Mouse (Mus musculus) cerebellum, adult 18-20 months (tissue): ENCODE measurements at regions not wholly inside any gene's neighbourhood (a gene's known extent, or its start where the extent isn't known, plus 50 kb on each side); places are given as distances from the start of the nearest gene placed in this dataset.

Source experiments
- DNase-seq, 2 experiments: peaks; one replicate each; pipeline ENCODE4 v3.0.0; 2021

DNA sequence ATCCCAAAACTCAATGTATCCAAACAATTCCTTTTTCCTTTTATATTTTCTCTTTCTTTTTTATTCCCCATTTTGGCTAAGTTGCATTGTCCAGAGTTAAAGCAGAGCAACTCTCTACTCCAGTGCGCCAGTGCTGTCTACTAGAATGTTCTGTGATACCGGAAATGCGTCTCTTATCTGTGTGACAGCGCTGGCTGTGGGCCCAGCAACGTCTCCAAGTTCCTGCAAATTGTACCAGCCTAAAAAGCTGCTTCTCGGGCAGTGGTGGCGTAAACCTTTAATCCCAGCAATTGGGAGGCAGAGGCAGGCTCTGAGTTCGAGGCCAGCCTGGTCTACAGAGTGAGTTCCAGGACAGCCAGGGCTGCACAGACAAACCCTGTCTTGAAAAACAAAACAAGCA, 59.4 kb downstream of the Cox18 start:
- no peak for DNase-seq

DNA sequence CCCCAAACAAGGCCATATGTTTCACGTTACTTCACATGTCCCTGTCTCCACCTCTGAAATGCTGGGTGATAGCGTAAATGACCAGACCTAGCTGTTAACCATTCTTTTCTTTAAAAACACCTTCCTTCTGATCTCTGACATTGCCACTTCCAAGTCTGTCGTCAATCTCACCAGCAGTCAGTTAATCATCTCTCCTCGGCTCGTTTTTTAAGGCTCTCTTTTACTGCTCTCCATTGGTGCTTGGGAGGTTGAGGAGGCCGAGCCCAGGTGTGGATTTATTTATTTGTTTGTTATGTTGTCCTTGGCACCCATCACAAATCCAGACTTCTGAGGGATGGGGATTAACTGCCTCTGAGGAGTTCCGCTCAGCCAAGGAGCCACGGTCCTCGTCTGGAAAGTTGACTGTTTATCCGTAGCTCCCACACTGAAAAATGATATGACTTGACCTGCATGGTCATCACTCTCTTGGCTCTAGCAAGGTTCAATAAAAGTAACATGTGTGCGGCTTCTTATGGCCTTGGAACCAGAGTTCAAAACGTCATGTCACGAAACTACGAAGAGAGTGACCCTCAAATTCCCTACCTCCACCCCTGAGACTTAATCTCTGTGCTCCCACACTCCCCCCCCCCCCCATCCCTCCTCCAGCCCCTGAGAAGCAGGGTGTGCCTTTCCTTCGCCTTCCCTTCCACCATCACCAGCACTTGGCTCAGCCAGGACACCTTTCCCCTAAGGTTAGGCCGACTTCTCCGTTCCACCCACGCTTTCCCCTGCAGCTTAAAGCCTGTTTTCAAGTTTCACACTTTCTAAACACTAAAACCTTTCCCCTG, 60.6 kb downstream of the Cox18 start:
- DNase-seq, result no peak

DNA sequence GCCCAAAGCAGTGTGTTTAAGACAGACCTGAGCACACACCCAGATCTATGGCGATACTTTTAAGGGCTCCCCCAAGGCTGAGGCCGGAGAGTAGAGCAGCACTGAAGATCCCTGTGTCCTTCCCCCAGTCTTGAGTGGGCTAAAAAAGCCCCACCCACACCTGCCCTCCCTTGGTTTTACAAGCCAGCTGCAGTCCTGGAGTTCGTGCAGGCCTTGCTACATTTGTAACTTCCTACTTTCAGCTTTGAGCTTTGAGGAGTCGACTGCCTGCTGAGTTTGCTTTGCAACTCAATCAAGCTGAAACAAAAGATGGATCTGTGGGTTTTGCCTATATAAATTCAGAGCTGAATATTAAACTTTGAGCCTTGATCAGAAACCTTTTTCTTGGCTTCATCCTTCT, 63.5 kb downstream of the Cox18 start:
- no peak for DNase-seq

DNA sequence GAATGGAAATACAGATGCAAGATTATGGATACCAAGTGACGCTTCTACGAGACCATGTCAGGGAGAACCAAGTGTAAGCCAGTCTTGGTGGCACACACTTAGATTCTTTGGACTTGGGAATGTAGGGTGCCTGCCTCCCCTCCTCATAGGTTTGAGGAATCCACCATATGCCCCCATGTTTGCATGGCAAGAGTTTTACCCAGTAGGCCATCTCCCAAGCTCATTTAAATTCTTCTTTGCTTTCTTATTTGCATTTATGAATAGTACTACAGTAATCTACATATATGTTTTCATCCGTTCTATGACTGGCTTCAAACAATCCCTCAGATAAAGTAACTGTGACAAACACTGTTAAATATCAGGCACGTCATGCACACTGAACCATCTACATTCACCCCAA, 67.3 kb downstream of the Cox18 start:
- no peak for DNase-seq

DNA sequence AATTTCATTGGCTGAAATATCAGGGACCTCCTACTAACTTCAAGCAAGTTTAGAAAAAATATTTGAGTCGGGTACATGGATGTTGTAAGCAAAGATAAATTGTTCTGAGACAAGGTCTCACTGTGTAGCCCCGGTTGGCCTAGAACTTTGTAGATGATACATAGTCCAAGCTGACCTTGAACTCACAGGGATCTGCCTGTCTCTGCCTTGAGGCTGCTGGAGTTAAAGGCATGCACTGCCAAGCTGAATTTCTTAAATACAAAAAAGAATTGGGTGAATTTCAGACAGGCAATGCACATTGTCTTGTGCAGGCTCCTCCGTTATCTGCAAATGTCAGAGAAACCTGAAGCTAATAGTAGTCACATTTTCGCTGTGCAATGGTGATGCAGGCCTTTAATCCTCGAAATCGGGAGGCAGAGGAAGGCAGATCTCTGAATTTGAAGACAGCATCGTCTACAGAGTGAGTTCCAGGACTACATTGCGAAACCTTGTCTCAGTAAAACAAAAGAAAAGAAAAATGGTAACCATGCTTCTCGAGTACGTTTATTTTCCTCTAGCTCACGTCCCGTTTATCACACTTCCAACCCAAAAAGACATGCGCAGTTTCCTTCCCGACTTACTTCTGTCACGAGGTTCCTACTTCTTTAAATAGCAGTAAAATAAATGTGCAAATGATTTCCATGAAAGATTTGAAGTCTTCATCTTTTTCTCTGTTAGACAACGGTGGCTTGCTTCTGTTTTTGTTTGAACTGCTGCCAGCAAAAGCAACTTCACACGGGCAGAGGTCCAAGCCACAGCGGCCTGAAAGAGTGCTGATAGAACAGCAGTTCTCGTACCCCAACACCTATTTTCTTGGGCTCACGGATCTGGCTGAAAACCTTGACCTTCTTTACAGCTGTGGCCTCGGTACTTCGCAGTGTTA, 73.9 kb downstream of the Cox18 start:
- DNase-seq, result no peak

DNA sequence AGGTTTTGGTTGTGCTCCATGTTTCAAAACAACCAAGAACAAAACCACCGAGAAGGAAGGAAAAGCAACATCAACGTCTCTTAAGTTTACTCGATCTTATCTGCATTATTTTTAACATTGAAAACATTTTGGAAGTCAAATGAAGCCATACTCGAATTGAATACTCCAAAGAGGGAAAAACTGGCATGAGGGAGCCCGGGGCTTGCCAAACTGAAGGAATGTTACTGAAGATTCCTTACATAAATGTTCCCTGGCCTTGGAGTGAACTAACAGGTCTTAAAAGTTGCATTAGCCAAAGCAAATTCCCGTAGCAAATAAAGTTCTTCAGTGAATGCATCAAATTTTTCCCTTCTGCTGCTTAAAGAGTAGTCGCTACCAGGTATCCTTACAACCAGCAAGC, 87.8 kb downstream of the Cox18 start:
- no peak for DNase-seq

DNA sequence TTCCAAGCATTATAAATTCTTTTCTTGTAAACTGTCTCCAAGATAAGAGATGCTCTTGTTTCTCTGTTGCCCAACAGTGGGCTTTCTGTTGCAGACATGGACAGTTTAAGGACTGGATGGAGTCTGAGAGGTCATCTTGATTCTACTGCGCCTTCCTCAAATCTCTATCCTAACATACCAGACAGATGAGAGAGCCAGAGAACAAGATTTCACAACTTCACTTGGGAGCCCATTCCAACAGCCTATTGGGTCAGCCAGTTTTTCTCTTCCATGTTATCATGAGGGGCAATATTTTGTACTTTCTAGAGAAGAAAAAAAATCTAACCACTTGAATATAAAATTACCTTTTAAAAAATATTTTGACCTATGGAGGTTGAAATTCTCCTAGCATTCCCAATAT, 116.8 kb downstream of the Cox18 start:
- no peak for DNase-seq

DNA sequence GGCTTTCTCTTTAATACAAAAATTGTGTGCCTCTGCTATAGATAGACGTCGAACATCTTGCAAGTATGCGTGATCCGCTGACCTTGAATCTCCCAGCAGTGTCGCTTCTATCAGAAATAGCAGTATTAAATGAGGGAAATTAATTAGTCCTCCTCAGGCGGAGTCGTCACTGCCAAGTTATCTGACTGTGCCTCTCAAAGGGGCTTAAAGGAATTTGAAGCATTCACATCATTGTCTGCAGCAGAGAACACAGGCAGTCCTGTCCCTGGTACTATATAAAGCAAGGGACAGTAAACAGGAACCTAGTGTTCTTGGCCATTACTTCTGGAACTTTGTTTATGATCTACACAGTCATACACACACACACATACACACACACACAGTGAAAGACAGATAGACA, 119.1 kb downstream of the Cox18 start:
- peak in 1 of 2 experiments; percentile 1 for DNase-seq

DNA sequence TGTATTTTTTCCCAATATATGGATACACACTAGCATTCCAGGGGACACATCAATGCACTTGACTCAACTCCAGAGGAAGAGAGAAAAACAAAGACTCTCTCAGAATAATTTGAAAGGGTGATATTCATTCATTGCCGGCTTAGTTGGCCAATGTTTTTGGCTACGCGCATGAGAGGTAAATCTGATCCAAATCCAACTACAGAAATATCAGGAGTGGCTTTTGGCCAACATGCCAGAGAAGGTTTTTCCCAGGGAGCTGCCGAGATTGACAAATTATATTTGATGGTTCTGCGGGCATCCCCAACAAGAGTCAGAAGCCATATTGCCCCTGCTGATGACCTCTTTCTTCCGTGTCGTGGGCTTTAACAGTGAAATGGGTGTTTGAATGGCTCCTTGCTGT, 135.3 kb downstream of the Cox18 start:
- no peak for DNase-seq

DNA sequence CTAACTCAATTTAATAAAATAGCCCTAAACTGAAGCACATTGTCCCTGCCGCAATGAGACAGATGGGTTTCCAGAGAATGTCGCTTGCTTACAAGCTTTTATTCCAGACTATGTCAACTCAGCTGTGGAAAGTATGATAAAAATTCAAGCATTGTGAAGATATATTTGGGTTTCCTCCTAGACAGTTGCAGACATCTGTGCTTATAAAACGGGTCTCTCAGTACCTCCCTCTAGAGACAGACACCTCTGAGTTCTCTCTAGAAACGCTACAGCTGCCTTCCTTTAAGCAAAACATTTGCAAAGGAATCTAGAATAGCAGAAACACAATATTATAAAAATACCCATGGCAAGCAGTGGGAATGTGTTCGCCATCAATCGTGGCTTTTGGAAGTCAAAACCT, 137.3 kb downstream of the Cox18 start:
- DNase-seq, result no peak

DNA sequence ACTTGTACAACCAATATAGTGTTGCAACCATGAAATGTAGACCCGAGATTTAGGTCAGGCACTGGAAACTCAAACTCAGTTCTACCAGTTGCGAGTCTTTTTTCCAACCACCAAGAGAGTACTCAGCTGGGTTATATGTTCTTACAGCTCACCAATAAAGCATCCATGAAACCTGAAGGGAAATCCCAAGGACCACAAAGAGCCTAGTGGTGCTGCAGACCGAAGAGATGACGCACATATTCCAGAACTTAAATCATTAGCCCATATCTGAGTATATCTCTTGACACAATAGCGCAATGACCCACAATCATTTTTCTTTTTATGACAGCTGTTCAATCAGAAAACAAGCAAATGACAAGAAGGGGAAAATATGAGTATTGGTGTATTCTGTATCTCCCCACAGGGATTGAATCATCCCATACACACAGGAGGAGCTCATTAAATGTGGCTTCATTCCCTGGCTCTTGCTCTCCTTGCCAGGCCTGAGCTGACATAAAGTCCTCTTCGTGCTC, 146.7 kb downstream of the Cox18 start:
- no peak for DNase-seq

DNA sequence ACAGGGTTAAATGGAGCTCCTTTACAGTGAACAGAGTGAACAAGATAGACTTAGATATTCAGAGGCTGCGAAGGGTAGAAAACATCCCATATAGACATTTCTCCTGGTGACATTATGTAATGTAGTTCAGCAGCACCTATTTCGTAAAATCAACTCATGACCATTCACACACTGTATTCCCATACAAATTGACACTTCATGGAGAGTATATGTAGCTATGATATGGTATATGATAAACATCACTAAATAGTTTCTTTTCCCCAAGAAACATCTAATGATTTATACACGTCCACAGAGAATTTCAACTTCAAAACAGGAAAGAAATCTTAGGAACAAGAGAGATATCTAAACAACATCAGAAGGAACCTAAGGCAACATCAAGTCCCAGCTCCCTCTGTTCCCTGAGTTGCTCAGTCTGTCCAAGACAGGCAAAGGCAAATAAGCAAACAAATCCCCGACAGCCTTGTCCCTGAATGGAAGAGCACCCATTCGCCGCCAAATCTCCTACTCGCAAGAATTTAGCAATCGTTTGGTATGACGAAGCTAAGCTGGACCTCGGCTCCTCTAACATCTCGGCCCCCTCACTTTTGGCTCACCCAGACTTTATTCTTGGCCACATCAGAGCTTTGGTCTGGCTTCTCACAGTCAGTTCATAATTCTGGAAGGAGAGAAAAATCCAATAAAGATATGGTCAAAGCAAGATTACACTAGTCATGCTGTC, 148.0 kb downstream of the Cox18 start:
- DNase-seq, result no peak

DNA sequence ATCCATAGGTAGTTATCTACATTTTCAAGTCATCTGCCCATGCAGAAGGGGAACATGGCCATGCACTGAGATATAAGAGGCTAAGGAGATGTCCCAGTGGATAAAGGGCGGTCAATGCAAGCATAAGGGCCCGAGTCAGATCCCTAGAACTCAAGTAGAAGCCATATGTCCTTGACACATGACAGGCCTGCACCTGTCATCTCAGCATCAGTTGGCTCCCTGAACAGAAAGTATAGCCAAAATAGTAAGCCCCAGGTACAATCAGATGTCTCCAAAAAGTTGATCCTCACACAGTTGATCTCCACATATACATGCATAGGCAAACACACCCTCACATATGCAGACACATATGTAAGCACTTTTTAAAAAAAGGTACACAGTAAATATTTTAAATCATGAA, 152.0 kb downstream of the Cox18 start:
- DNase-seq, result no peak

DNA sequence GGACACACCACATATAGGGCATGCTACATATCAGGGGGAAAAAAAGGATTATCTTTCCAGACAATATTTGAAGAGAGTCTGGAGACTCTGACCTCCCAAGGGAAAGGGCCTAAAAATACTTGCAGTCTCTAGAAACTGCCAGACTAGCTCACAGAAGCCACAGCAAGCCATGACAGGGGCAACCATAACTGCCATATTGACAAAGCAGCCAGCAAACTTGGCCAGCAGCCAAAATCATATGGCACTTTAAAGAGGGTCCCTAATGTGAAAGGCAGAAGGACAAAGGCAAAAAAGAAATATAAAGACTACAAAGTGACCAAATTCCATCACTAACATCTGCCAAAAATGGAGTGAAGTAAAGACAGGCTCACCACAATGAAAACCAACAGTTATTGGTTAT, 155.2 kb downstream of the Cox18 start:
- no peak for DNase-seq

DNA sequence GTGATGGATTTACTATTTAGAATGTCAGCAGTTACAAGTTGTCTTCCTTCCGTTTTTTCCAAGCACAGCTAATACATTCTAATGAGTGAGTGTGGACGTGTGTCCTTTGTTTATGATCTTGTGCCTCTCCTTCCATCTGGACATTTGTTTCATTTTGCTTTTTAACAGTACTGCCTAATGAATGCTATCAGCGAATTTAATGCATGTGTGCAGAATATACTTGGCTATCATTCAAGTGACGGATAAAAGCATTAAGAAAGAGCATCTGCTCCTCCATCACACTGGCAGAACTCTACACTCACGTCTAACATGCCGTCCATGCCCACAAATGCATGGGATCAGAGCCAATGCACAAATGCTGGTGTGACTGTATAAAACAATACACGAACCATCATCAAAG, 156.0 kb downstream of the Cox18 start:
- no peak for DNase-seq

DNA sequence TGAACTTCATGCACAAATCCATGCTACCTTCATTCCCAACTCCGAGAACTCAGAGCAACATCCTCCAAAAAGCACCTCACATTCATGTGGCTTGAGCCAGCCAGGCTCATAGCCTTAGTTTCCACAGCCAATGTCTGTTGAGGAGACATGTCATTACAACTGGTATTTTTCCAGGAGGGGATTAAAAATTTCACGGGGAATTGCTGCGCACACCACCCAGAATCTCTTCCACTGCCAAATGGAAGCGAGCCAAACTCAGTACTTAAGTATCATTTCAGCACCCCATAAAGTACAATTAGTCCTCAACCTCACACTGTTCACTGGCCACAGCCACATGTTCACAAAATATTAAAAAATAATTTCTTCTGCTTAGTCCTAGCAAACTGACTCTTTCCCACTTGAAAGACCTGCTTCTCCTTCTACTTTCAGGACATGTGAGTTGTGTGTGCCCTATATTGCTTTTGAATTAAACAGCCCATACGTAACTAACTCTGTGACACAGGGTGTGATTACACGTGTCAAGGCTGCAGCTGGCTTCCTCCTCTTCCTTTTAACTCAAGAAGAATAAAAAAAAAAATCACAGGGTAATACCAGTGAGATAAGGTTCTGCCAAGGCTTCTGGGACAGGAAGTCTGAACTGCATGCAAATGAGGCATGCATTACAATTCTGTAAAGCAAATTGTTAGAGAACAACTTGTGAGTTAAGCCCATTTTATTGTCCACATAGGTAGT, 157.8 kb downstream of the Cox18 start:
- no peak for DNase-seq

DNA sequence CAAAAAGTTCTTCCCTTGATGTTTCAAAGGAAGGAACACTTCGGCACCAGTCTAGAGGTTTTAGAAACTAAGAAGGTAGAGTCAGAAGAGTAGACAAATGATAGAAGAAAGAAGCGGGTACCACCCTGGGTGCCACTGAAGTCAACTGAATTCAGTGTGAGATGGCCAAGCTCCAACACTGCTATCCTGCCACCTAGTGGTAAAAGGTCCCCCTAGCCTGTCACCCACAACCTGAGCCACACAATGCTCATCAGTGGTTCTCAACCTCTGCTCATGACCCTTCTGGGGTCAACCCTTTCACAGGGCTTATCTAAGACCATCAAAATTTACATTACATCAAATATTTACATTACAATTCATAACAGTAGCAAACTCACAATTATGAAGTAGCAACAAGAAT, 168.1 kb downstream of the Cox18 start:
- DNase-seq, result no peak

DNA sequence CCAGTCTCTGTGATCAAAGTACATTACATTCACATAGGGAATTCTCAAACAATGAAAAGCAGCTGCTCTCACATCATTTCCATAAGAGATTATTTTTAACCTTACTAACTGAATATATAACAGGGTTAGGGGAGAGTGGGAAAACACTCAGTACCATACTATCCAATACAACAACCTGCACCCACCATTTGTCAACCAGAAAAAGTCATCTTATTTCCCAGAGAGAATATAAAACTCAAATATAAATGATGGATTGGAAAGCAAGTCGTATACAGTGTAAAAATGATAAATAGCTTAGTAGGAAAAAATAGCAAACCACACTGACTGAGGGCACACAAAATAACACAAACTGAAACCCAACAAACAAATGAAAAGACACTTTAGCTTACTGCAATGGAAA, 169.4 kb upstream of the Adamts3 start:
- DNase-seq, result no peak

DNA sequence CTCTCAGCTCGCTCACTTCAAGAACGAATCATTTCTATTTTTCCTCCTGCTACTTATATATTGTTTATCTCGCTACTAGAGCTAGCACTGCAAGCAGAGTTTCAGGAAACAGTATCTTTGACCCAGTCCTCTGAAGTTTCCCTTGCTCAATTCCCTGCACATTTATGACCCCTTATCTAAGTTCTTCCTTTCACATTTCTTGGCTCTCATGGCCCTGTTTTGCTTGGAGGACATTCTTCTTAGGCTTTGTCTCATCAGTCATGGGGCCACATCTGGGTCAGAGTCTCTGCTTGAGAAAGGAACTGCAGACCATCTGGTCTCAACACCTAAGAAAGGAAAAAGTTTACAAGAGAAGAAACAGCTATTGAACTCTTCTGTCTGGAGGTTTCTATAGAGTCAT, 166.7 kb upstream of the Adamts3 start:
- DNase-seq, result no peak

DNA sequence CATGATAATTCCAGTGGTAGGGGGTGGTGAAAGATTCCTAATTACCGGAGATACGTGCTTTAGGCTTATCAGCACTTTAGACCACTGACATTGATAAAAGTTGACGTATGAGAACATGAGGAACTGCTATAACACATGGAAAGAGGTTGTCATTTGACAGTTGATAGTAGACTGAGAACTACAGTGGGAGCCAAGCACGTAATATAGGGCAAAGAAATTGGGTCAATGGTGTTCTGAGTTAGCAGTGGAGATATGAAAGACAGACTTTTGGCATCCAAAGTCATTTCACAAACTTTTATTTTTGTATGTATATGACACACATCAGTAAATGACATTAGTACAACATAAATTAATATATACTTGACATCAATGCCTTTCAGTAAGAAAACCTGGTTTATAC, 159.6 kb upstream of the Adamts3 start:
- no peak for DNase-seq

DNA sequence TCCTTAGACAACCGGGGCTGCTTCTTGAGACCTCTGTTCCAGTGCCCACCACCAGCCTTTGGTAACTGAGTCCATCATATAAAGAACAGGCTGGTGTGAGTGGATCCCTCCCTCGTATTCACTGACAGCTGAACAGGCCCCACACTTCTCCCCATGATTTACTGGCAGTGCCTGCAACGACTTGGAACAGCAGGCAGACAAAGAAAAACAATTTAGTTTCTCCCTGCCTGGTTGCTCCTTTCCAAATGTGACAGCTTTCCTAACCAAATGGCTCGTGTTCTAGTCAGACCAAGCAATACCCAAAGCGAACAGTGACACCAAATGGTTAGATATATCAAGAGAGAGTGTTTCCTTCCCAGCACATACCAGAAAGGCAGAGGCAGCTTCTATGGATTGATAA, 150.0 kb upstream of the Adamts3 start:
- DNase-seq, result peak; percentile 9 to 21

DNA sequence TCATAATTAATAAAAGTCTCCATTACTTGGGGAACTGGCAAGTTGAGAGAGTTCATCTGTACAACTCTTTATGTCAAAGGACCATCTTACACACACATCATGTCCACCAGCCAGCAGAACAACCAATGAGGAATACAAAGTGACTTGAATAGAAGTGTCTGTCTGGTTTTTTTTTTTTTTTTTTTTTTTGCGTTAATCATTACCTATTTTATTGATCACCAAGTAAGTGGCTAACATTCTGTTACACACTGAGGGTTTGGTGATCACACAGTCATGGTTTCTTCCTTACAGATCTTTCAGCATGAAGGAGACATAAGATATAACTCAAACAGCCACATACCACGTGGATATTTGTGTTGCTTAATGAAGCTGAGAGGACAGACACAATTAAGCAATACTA, 147.6 kb upstream of the Adamts3 start:
- no peak for DNase-seq

DNA sequence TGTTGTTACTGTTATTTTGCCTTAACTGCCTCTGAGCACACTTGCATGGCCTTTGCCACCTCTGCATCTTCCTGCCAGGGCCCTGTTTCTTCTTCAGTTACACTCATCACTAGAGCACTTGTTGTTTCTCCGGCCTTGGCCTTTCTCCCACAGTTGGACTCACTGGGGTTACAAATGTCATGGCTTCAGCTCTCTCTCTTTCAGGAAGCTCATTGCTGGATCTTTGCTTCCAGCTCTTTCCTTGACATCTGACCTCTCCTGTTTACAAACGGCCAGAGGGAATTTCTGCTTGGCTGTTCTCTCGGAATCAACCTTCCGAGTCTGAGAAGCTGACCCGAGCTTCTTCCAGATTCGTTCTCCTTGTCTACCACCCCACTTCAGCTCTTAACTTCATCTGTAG, 146.6 kb upstream of the Adamts3 start:
- no peak for DNase-seq
